18 mouse cellular contexts compared by ENCODE assay signal in genomic region chr5:143683696-143684095, GRCm38 (mm10). TPM values are rescaled to one million over a fixed set of nuclear protein-coding genes. Genes with fewer than 3 reads are reported as not detected.
DNase-seq lines count a peak whose midpoint lies in the region; ATAC-seq and TF ChIP-seq lines count a peak whose summit lies in the region.
"Had no signal": no experiment of that assay in that cellular context is flagged by ENCODE, and none has a peak within 500 bp of the region (broad histone marks: within the 10 kb centered on the region; RNA-seq: fewer than 3 reads in every experiment).

No protein-coding gene starts in this region.

- H3K36me3 ChIP-seq in liver, embryonic 11.5 days (ENCODE audit: control insufficient read depth, insufficient read depth, low read length) = peaks cover 21% of the 10 kb centered on the region; the same call in 1 of the 2 replicates
- H3K36me3 ChIP-seq in liver, postnatal 0 days (replicated peaks; ENCODE audit: insufficient read depth, low read length) = peaks cover 15% of the 10 kb centered on the region

- no peak overlapping the region for H3K4me3 ChIP-seq in liver, embryonic 11.5 days (ENCODE audit: low read depth, low read length)
- no peak overlapping the region for H3K4me3 ChIP-seq in liver, postnatal 0 days (ENCODE audit: low read depth, low read length)
- H3K4me3 ChIP-seq in embryonic fibroblast, embryonic 13.5 days (ENCODE audit: insufficient read depth, low read length) = no peak overlapping the region
- no peak overlapping the region for H3K4me3 ChIP-seq in gastrocnemius, adult 2 months
- H3K4me3 ChIP-seq: liver, embryonic 13.5 days; neural tube, embryonic 15.5 days; stomach, embryonic 15.5 days had no signal

- no peak overlapping the region for H3K9ac ChIP-seq in liver, embryonic 11.5 days (ENCODE audit: low read depth, low read length)
- no peak overlapping the region for H3K9ac ChIP-seq in liver, postnatal 0 days (replicated peaks)
- H3K9ac ChIP-seq: liver, embryonic 13.5 days; neural tube, embryonic 15.5 days; stomach, embryonic 15.5 days had no signal

- H3K4me1 ChIP-seq in liver, embryonic 11.5 days (replicated peaks; ENCODE audit: control insufficient read depth, insufficient read depth, low read length) = peaks cover 18% of the 10 kb centered on the region
- peaks cover 4% of the 10 kb centered on the region; the same call in 1 of the 2 replicates for H3K4me1 ChIP-seq in liver, postnatal 0 days (ENCODE audit: insufficient read depth)
- H3K4me1 ChIP-seq in embryonic fibroblast, embryonic 13.5 days (ENCODE audit: control insufficient read depth, insufficient read depth, low read length) = peaks cover 28% of the 10 kb centered on the region

- H3K4me2 ChIP-seq in liver, embryonic 11.5 days = no peak overlapping the region
- H3K4me2 ChIP-seq in liver, postnatal 0 days (ENCODE audit: low read depth, low read length) = no peak overlapping the region
- H3K4me2 ChIP-seq: liver, embryonic 13.5 days; neural tube, embryonic 15.5 days; stomach, embryonic 15.5 days had no signal

- H3K27me3 ChIP-seq in liver, embryonic 11.5 days (replicated peaks; ENCODE audit: control insufficient read depth, insufficient read depth, low read length) = no peaks in the 10 kb centered on the region
- H3K27me3 ChIP-seq in liver, postnatal 0 days (ENCODE audit: insufficient read depth, low read length) = no peaks in the 10 kb centered on the region
- H3K27me3 ChIP-seq: liver, embryonic 13.5 days; neural tube, embryonic 15.5 days; stomach, embryonic 15.5 days had no signal

- TF ChIP-seq EP300 in liver, postnatal 0 days (IDR thresholded peaks at IDR 0.05; ENCODE audit: low read depth) = no peak

- ATAC-seq in liver, embryonic 11.5 days (replicated peaks; ENCODE audit: low FRiP score) = no peak
- ATAC-seq in liver, postnatal 0 days = no peak
- ATAC-seq: lung, postnatal 0 days had no signal

- H3K9me3 ChIP-seq in liver, embryonic 11.5 days (ENCODE audit: control insufficient read depth, low read length) = no peaks in the 10 kb centered on the region
- H3K9me3 ChIP-seq in liver, postnatal 0 days (ENCODE audit: low read length) = no peaks in the 10 kb centered on the region
- H3K9me3 ChIP-seq: liver, embryonic 13.5 days; neural tube, embryonic 15.5 days; stomach, embryonic 15.5 days had no signal

- H3K27ac ChIP-seq in liver, embryonic 11.5 days (ENCODE audit: low read depth, low read length) = 0 out of 2 replicates have a peak overlapping the region, but pooled peaks have one; percentile 6
- no peak overlapping the region for H3K27ac ChIP-seq in liver, postnatal 0 days (ENCODE audit: low read depth)
- peak overlapping the region; percentile 66 for H3K27ac ChIP-seq in embryonic fibroblast, embryonic 13.5 days (ENCODE audit: insufficient read depth, low read length)
- no peak overlapping the region for H3K27ac ChIP-seq in gastrocnemius, adult 2 months
- H3K27ac ChIP-seq: liver, embryonic 13.5 days; neural tube, embryonic 15.5 days; stomach, embryonic 15.5 days had no signal

- DNase-seq in embryo, embryonic 11 days = peak; percentile 24
- DNase-seq in embryo, embryonic 10.5 days (ENCODE audit: low spot score) = no peak
- no peak for DNase-seq in liver, embryonic 11.5 days (ENCODE audit: low spot score)
- DNase-seq in liver, postnatal 0 days = no peak
- DNase-seq in naive thymus-derived CD4-positive, alpha-beta T cell, adult 2 months (ENCODE audit: low read depth) = peak; percentile 22
- no peak for DNase-seq in gastrocnemius, adult 2 months
- DNase-seq in lung, postnatal 14 days = no peak
- DNase-seq: adrenal gland, adult 8-10 months; cerebellum, adult 8-10 months; heart, adult 11 months; heart, postnatal 10 days; layer of hippocampus, adult 9-11 months; liver, embryonic 13.5 days; retina, postnatal 1 day had no signal

- TF ChIP-seq POLR2A in embryonic fibroblast, embryonic 13.5 days (IDR thresholded peaks at IDR 0.05; ENCODE audit: low read depth, low read length) = no peak

- intact Hi-C loops in gastrocnemius, adult 2 months (cut with DNase I) = no loop called here

- WGBS in liver, embryonic 11.5 days = 82% methylated on average over 6 of the region's 6 CpGs
- 80% methylated on average over 6 of the region's 6 CpGs for WGBS in liver, postnatal 0 days (ENCODE audit: insufficient replicate concordance)

- no peak for TF ChIP-seq CTCF in liver, postnatal 0 days (IDR thresholded peaks at IDR 0.05; ENCODE audit: low read depth)
- no peak for TF ChIP-seq CTCF in embryonic fibroblast, embryonic 13.5 days (IDR thresholded peaks at IDR 0.05; ENCODE audit: borderline replicate concordance, insufficient read depth, low read length)
- TF ChIP-seq CTCF in gastrocnemius, adult 2 months (IDR thresholded peaks at IDR 0.05) = no peak

RNA-seq across cellular contexts. Expression of gene Usp42, which starts 48.4 kb away (rescaled TPM):
- 13.2 and 14.7 TPM in 2 replicates for polyA plus RNA-seq in liver, embryonic 11.5 days (2014; fragmentation: Nextera tagmentation; extraction: Ambion mirVana)
- polyA plus RNA-seq in liver, postnatal 0 days (2015; fragmentation: Nextera tagmentation; extraction: Ambion mirVana) = 2.3 and 2.7 TPM in 2 replicates
- 17.2 and 18.5 TPM in 2 replicates for polyA plus RNA-seq in embryonic fibroblast, embryonic 13.5 days (2011; ENCODE audit: insufficient read length, low read depth, missing spikeins)
- 1 to 10 TPM; 5.3 to 6.1 TPM for total RNA-seq in gastrocnemius, adult 2 months (2021)

Comparison
In these comparisons a context has a peak if more than half of its experiments do, and no peak if none do; other contexts are left out.
1. DNase-seq: peak in embryo, embryonic 11 days (single experiment) and naive thymus-derived CD4-positive, alpha-beta T cell, adult 2 months (single experiment); none in embryo, embryonic 10.5 days (single experiment), liver, embryonic 11.5 days (single experiment), liver, postnatal 0 days (single experiment), gastrocnemius, adult 2 months (single experiment) and lung, postnatal 14 days (single experiment).
2. H3K27ac ChIP-seq: peak in liver, embryonic 11.5 days (single experiment) and embryonic fibroblast, embryonic 13.5 days (single experiment); none in liver, postnatal 0 days (single experiment) and gastrocnemius, adult 2 months (single experiment).